Mouse (Mus musculus): Measurements from ENCODE around the gene Irx3.

The Irx3 gene

DNA sequence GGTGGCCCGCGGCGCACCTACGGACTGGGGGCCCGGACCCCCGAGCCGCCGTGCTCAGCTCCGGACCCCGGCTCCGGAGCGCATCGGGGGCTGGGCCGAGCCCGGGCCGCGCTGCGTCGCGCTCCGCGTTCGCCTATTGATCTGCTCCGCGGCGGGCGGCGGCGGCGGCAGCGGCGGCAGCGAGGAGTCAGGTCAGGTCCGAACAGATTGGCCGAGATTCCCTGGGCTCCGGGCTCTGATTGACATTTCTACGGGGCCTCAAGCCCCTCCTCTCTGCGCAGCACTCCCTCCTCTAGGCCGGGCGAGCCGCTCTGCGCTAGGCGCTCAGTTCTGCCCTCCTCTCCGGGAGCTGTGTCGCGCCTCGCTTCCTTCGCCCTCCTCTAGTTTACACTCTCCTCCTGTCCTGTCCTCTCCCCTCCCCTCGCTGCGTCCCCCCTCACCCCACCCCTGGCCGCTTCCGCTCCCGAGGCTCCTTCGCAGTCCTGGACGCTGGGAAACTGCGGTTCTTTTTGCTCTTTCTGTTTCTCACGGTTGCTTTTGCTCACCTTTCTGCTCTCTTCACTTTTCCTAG is 541 bp downstream of the Irx3 start:
- DNase-seq (ENCODE audit: low spot score) = peak; percentile 20

- DNase-seq (ENCODE audit: low spot score) = no peak
These were observed 1.2 kb downstream of the Irx3 start for GRCm38 (mm10) chr8:91800523-91801240.

DNA sequence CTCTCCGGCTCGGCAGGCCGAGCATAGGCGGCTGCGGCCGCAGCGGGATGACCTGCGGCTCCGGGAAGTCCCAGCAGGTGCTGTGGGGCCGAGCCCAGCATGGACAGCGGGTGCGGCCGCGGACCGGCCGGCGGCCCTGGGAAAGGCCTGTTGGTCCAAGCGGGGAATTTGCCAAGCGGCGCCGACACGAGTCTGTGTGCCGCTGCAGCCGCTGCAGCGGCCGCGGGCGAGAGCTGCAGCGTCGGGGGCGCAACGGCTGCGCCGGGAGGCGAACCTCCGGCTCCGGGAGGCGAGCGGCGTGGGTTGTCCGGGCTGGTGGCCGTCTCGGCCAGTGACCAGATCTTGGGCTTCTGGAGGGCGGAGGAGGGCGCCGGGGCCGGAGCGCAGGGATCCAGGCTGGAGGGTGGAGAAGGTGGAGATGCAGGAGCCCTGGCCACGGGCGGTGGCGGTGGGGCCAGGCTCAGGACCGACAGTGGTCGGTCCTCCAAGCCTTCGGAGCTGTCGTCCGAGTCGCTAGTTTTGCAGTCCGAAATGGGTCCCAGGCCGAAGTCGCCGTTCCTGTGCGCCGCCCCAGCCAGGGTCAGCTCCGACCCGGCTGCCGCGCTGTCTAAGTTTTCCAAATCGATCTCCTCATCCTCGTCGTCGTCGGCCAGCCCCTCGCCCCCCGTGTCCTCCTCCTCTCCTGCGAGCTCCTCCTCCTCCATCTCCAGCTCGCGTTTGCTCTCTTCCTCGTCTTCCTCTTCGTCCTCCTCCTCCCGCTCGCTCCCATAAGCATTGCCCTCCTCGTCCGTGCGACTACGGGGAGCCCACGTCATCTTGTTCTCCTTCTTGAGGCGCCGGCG is 2.0 kb downstream of the Irx3 start:
- no peak for DNase-seq (ENCODE audit: low spot score)

GRCm38 (mm10) chr8:91799016-91799581 is 2.8 kb downstream of the Irx3 start:
- no peak for DNase-seq (ENCODE audit: low spot score)

- DNase-seq (ENCODE audit: low spot score) = peak; percentile 46
These were observed 4.1 kb downstream of the Irx3 start for GRCm38 (mm10) chr8:91797626-91798271.

GRCm38 (mm10) chr8:91793846-91794245 is 8.0 kb downstream of the Irx3 start:
- DNase-seq (ENCODE audit: low spot score) = no peak

- no peak for DNase-seq (ENCODE audit: low spot score)
These were observed 14.5 kb downstream of the Irx3 start for GRCm38 (mm10) chr8:91787194-91787895.

DNA sequence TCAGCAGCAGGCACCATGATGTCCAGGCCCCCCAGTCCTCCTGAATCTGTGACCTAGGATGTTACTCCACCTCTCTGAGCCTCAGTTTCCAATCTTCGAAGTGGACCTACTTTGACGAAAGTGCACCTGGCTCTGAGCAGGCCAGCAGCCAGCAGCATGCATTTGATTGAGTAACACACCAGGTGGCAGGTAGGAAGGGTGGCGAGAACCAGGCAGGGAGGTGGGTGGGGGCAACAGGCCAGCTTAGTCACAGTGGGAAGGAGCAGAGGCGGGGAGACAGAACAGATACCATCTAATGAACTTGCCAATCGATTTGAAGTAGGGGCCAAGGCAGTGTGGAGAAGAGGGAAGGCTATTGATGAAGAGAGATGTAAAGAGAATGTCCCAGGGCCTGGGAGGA is 18.9 kb downstream of the Irx3 start:
- DNase-seq (ENCODE audit: low spot score) = no peak

GRCm38 (mm10) chr8:91782201-91782600 is 19.7 kb downstream of the Irx3 start:
- no peak for DNase-seq (ENCODE audit: low spot score)

- DNase-seq (ENCODE audit: low spot score) = no peak
These were observed 21.2 kb downstream of the Irx3 start for GRCm38 (mm10) chr8:91780648-91781047.

GRCm38 (mm10) chr8:91768857-91769256 is 33.0 kb downstream of the Irx3 start:
- DNase-seq (ENCODE audit: low spot score) = no peak

DNA sequence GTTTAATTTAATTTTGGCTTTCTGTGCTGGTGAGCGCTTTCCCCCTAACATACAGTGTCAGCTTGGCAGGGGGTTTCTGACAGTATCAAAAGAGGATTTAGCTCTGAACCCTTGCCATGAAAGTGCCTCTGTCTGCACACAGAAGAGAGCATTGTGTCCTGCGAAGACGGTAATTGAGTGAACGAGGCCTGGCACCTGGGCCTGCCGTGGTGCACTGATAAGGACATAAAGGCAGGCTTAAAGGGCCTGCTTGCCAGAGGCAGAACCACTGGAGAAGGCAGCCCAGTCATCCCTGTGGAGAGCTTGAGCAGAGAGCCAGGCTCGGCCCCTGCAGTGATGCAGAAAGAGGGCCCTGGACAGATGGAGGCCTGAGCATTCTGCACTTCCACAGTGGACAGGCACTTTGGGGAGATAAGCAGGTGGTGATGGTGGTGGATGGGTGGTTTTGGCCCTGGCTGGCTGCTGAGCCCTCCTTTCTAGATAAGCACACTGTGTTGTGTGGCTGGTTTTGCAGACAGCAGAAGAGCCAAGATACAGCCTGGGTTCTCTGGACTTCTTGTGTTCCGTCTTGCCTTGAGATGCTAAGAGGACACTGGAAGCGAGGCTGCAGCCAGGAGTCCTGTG is 36.3 kb downstream of the Irx3 start:
- no peak for DNase-seq (ENCODE audit: low spot score)

- DNase-seq (ENCODE audit: low spot score) = no peak
These were observed 46.3 kb downstream of the Irx3 start for GRCm38 (mm10) chr8:91755566-91755965.

GRCm38 (mm10) chr8:91755062-91755461 is 46.8 kb downstream of the Irx3 start:
- DNase-seq (ENCODE audit: low spot score) = no peak

DNA sequence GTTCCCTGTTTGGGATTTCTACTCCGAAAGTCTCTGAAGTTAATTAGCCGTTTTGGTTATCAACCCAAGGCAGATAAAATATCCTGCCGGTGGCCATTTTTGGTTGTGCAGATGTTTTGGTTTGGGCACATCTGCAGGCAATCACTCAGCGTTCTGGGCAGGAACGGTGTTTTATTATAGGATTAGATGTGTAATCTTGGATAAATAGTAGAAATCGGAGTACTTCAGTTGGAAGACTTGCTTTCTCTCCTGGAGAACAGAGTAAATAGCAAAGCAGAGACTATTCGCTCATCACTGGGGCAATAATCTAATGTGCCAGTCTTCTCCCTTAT is 51.1 kb downstream of the Irx3 start:
- no peak for DNase-seq (ENCODE audit: low spot score)

- no peak for DNase-seq (ENCODE audit: low spot score)
These were observed 51.6 kb downstream of the Irx3 start for GRCm38 (mm10) chr8:91750096-91750793.

DNA sequence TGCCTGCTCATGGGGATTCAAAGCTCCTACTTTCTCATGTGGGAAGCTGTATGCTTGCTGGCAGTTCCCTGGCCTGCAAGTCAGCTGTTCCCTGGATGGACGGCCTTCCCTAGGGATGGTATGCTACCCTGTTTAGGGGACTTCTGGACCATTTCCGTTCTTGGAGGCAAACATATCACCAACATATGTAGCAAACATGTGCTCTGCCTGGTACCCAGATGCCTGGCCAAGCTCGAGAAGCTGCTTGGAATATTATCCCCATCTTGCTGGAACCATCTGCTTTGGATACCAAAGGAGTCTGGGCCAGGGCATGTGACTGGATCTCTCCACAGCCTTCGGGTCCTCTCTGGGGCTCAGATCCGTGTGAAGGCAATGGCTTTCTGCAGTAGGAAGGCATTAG is 52.5 kb downstream of the Irx3 start:
- no peak for DNase-seq (ENCODE audit: low spot score)

All from urinary bladder, postnatal 25 days (tissue).